Mouse (Mus musculus) liver, embryonic 14.5 days (tissue): Measurements from ENCODE around the gene H2-Ab1.

Experiments
- CTCF ChIP-seq: IDR thresholded peaks from 2 replicates; pipeline ENCODE4 v1.5.1; 2016; ENCODE audit warnings: antibody characterized with exemption, low read depth, control low read depth
- EP300 ChIP-seq: IDR thresholded peaks from 2 replicates; pipeline ENCODE4 v1.6.1; 2016; ENCODE audit warnings: antibody characterized with exemption, low read depth

GRCm38 (mm10) chr17:34256501-34256900, 988 bp upstream of the H2-Ab1 start:
- TF ChIP-seq CTCF = no peak
- no peak for TF ChIP-seq EP300
